Mouse (Mus musculus): ENCODE data around the gene Mst1r.

DNA sequence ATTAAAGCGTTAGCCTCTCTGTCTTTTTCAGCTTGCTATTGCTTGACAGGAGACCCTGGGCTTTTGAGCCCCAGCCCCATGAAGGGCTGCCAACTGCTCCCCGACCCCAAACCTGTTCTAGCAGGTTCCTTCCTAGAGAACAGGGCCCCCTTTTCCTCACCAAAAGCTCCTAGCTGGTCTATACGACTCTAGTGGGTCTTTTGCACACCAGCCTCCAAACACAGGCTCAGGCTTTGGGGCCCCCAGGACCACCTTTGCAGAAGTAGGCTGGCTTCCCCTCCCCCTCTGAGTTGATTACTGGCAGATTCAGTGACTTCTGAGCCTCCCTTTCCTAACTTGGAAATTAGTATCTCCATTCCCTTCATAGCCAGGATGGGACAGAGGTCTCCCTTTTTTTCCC is 30.2 kb downstream of the Mst1r start:
- TF ChIP-seq CTCF (IDR thresholded peaks at IDR 0.05; ENCODE audit: control insufficient read depth, insufficient read depth, insufficient replicate concordance, low read depth, low read length) (no peak), POLR2A (IDR thresholded peaks at IDR 0.05; ENCODE audit: control insufficient read depth, low read depth, low read length) (no peak)

All from testis, adult 2 months (tissue).